Mouse (Mus musculus) inflammation-experienced regulatory T-cells, adult 16 weeks (primary cell): ENCODE measurements around the gene Gm21897. TPM values are rescaled to one million over a fixed set of nuclear protein-coding genes. Genes with fewer than 3 reads are reported as not detected.

Experiments used
- polyA plus RNA-seq: library from polyadenylated mRNA; unstranded; fragments of 100-300 nt; shearing (Covaris generic); gene quantifications from one replicate; pipeline ENCODE4 v1.2.1, GENCODE M21; 2017

The Gm21897 gene
- not detected for polyA plus RNA-seq

DNA sequence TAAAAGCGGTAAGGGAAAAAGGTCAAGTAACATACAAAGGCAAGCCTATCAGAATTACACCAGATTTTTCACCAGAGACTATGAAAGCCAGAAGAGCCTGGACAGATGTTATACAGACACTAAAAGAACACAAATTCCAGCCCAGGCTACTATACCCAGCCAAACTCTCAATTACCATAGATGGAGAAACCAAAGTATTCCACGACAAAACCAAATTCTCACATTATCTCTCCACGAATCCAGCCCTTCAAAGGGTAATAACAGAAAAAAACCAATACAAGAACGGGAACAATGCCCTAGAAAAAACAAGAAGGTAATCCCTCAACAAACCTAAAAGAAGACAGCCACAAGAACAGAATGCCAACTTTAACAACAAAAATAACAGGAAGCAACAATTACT, at the start of gene Gm21897:
Gm21897 (plus strand) TSS at position 301 of the 400 bp plus-strand sequence.

